Mouse (Mus musculus) forebrain, postnatal 0 days (tissue): ENCODE measurements around the gene Arfgap1. TPM values are rescaled to one million over a fixed set of nuclear protein-coding genes. Genes with fewer than 3 reads are reported as not detected.

Source experiments
- ATAC-seq: fragments of 200-750 bp; cut with Nextera tagmentation; 2 replicates; pipeline ENCODE4 v1.8.0; 2017; ENCODE audit warnings: mild to moderate bottlenecking, moderate library complexity
- DNase-seq: peaks from one replicate; pipeline ENCODE4 v3.0.0-alpha.2; 2015
- H3K27ac ChIP-seq: fragments of 300-500 bp; sonication (generic); 2 replicates; pipeline ENCODE4 v1.5.1; 2014; ENCODE audit warnings: low read depth, mild to moderate bottlenecking, antibody characterized with exemption, low read length, moderate library complexity, mixed read lengths
- H3K27me3 ChIP-seq: fragments of 300-500 bp; sonication (generic); 2 replicates; pipeline ENCODE4 v1.6.1; 2014; ENCODE audit warnings: mild to moderate bottlenecking, low read length, mixed read lengths; ENCODE audit not compliant: insufficient read depth
- H3K36me3 ChIP-seq: fragments of 300-500 bp; sonication (generic); 2 replicates; pipeline ENCODE4 v1.6.1; 2014; ENCODE audit warnings: mild to moderate bottlenecking, moderate library complexity; ENCODE audit not compliant: insufficient read depth
- H3K4me1 ChIP-seq: fragments of 300-500 bp; sonication (generic); 2 replicates; pipeline ENCODE4 v1.6.1; 2014; ENCODE audit warnings: antibody characterized with exemption; ENCODE audit not compliant: insufficient read depth
- H3K4me2 ChIP-seq: fragments of 300-500 bp; sonication (generic); 2 replicates; pipeline ENCODE4 v1.6.1; 2014; ENCODE audit warnings: low read depth, mild to moderate bottlenecking, moderate library complexity
- H3K4me3 ChIP-seq: fragments of 300-500 bp; sonication (generic); 2 replicates; pipeline ENCODE4 v1.5.1; 2014; ENCODE audit warnings: low read depth, low read length, mixed read lengths
- H3K9ac ChIP-seq: fragments of 300-500 bp; sonication (generic); 2 replicates; pipeline ENCODE4 v1.6.1; 2014; ENCODE audit warnings: mild to moderate bottlenecking
- H3K9me3 ChIP-seq: fragments of 300-500 bp; sonication (generic); 2 replicates; pipeline ENCODE4 v1.6.1; 2016; ENCODE audit warnings: low read length
- CTCF ChIP-seq: sonication (generic); IDR thresholded peaks from 2 replicates; pipeline ENCODE4 v1.5.1; 2016; ENCODE audit warnings: antibody characterized with exemption, control low read depth, low read depth
- WGBS: fragments of 180-500 bp; shearing (Covaris S2); extraction: QIAGEN DNeasy Blood & Tissue Kit; methylation state at CpG from one replicate; pipeline ENCODE4 v1.1.7; 2014; 5-methylcytosine and 5-hydroxymethylcytosine counted together
- polyA plus RNA-seq: library from polyadenylated mRNA; unstranded; fragments of >200 nt; fragmentation: Nextera tagmentation; extraction: Ambion mirVana; gene quantifications from 2 replicates; pipeline ENCODE4 v1.2.1, GENCODE M21; 2015
- total RNA-seq: library from RNA; depleted of rRNA; stranded (reverse); fragments of >200 nt; gene quantifications from 2 replicates; pipeline ENCODE4 v1.2.3, GENCODE M21; 2014

Gene Arfgap1
- total and polyA plus RNA-seq, 2 experiments from 2014 or later: 110 to 124 TPM

GRCm38 (mm10) chr2:180981133-180981532, 14.1 kb downstream of the Arfgap1 start:
- WGBS: 94% methylated on average over 6 of the region's 6 CpGs
- H3K27ac ChIP-seq: no peak overlapping the region
- H3K27me3 ChIP-seq: no peaks in the 10 kb centered on the region
- no peaks in the 10 kb centered on the region for H3K9me3 ChIP-seq
- peaks cover 63% of the 10 kb centered on the region for H3K36me3 ChIP-seq
- no peak for TF ChIP-seq CTCF
- no peak overlapping the region for H3K9ac ChIP-seq
- no peaks in the 10 kb centered on the region for H3K4me1 ChIP-seq
- H3K4me2 ChIP-seq: no peak overlapping the region
- H3K4me3 ChIP-seq: no peak overlapping the region
- no peak for DNase-seq
- no peak for ATAC-seq

- H3K4me2 ChIP-seq: no peak overlapping the region
- TF ChIP-seq CTCF: no peak
- H3K4me1 ChIP-seq: no peaks in the 10 kb centered on the region
- no peak overlapping the region for H3K4me3 ChIP-seq
- no peak overlapping the region for H3K27ac ChIP-seq
- no peak overlapping the region for H3K9ac ChIP-seq
- H3K9me3 ChIP-seq: no peaks in the 10 kb centered on the region
- 98% methylated on average over 2 of the region's 2 CpGs for WGBS
- H3K36me3 ChIP-seq: peaks cover 20% of the 10 kb centered on the region
- no peaks in the 10 kb centered on the region for H3K27me3 ChIP-seq
- ATAC-seq: no peak
- no peak for DNase-seq
These were observed 18.6 kb downstream of the Arfgap1 start for GRCm38 (mm10) chr2:180985635-180986034.

- H3K9me3 ChIP-seq: no peaks in the 10 kb centered on the region
- no peaks in the 10 kb centered on the region for H3K4me1 ChIP-seq
- DNase-seq: no peak
- H3K9ac ChIP-seq: no peak within 1 kb of the TSS
- no peaks in the 10 kb centered on the region for H3K27me3 ChIP-seq
- TF ChIP-seq CTCF: no peak
- no peak for ATAC-seq
- peaks cover 14% of the 10 kb centered on the region for H3K36me3 ChIP-seq
- no peak within 1 kb of the TSS for H3K27ac ChIP-seq
- H3K4me2 ChIP-seq: no peak within 1 kb of the TSS
- 60% methylated on average over 2 of the region's 2 CpGs for WGBS
- no peak within 1 kb of the TSS for H3K4me3 ChIP-seq
These were observed 19.4 kb downstream of the Arfgap1 start, which contains the start of gene Col20a1 for GRCm38 (mm10) chr2:180986449-180986848. Gene Col20a1 (plus strand): TSS chr2:180986535.

GRCm38 (mm10) chr2:180987001-180987400, 20.0 kb downstream of the Arfgap1 start:
- H3K36me3 ChIP-seq: peaks cover 9% of the 10 kb centered on the region
- H3K4me1 ChIP-seq: no peaks in the 10 kb centered on the region
- no peak overlapping the region for H3K4me2 ChIP-seq
- no peak overlapping the region for H3K27ac ChIP-seq
- H3K9me3 ChIP-seq: no peaks in the 10 kb centered on the region
- TF ChIP-seq CTCF: no peak
- WGBS: 80% methylated on average over 1 of the region's 1 CpGs
- no peak overlapping the region for H3K9ac ChIP-seq
- ATAC-seq: no peak
- no peak for DNase-seq
- H3K4me3 ChIP-seq: no peak overlapping the region
- no peaks in the 10 kb centered on the region for H3K27me3 ChIP-seq

- Histone ChIP-seq H3K9ac (no peak overlapping the region), H3K4me3 (no peak overlapping the region), H3K4me2 (no peak overlapping the region), H3K27ac (no peak overlapping the region), H3K36me3 (0 out of 2 replicates have a peak, but pooled peaks cover 3% of the 10 kb centered on the region), H3K9me3 (no peaks in the 10 kb centered on the region), H3K27me3 (no peaks in the 10 kb centered on the region), H3K4me1 (no peaks in the 10 kb centered on the region)
- 62% methylated on average over 5 of the region's 5 CpGs for WGBS
- TF ChIP-seq CTCF: no peak
- no peak for DNase-seq
- 0 out of 2 replicates have a peak, but pooled peaks have one; percentile 18 for ATAC-seq
These were observed 20.5 kb downstream of the Arfgap1 start for GRCm38 (mm10) chr2:180987432-180988030.

GRCm38 (mm10) chr2:180988347-180988913, 21.4 kb downstream of the Arfgap1 start:
- DNase-seq: no peak
- Histone ChIP-seq H3K4me2 (no peak overlapping the region), H3K9ac (no peak overlapping the region), H3K36me3 (no peaks in the 10 kb centered on the region), H3K4me3 (no peak overlapping the region), H3K27me3 (no peaks in the 10 kb centered on the region), H3K9me3 (no peaks in the 10 kb centered on the region), H3K4me1 (no peaks in the 10 kb centered on the region), H3K27ac (no peak overlapping the region)
- 0 out of 2 replicates have a peak, but pooled peaks have one; percentile 8 for ATAC-seq
- TF ChIP-seq CTCF: no peak; the same call in 1 of the 2 replicates
- 63% methylated on average over 3 of the region's 3 CpGs for WGBS

GRCm38 (mm10) chr2:180988948-180989347, 21.9 kb downstream of the Arfgap1 start:
- Histone ChIP-seq H3K27me3 (no peaks in the 10 kb centered on the region), H3K4me1 (no peaks in the 10 kb centered on the region), H3K4me2 (no peak overlapping the region), H3K27ac (no peak overlapping the region), H3K36me3 (no peaks in the 10 kb centered on the region), H3K4me3 (no peak overlapping the region), H3K9me3 (no peaks in the 10 kb centered on the region), H3K9ac (no peak overlapping the region)
- WGBS: 85% methylated on average over 1 of the region's 1 CpGs
- no peak for TF ChIP-seq CTCF
- ATAC-seq (no peak), DNase-seq (no peak)
